Mouse (Mus musculus): ENCODE measurements around the gene Sec14l1. TPM values are rescaled to one million over a fixed set of nuclear protein-coding genes. Genes with fewer than 3 reads are reported as not detected.

Sec14l1 gene
- polyA plus RNA-seq, 1 experiment from 2014 or later, result 18.0 TPM

DNA sequence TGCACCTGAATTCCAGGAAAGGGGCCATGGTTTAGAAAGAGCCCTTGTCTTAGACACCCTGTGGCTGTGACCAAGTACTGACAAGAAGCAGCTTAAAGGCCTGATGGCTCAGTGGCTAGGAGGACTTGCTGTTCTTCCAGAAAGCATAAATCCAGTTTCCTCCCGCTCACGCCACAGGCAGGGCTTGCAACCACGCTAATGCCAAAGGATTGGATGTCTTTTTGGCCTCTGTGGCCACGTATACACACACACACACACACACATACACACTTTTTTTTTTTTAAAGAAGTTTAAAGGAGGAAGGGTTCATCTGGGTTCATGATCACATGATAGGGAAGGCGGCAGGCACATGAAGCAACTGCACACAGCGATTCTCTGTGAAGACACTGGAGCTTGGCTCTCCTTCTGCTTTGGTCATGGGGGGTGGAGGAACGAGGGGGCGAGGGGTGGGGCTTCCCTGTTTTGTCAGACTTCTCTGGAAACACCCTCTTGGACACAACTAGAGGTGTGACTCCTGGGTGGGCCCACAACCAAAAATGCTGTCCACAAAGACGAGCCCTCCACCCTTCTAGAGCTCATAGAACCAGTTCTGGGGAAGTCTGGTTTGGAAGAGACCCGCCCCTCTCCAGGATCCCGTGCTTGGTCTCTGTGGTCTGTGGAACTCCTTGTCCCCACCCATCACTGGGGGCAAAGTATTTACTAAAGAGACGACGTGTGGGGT is 26.5 kb upstream of the Sec14l1 start:
- Histone ChIP-seq H3K27ac (replicated peaks) (no peak overlapping the region), H3K4me2 (no peak overlapping the region), H3K9me3 (replicated peaks) (no peaks in the 10 kb centered on the region), H3K27me3 (peaks cover 11% of the 10 kb centered on the region; the same call in 1 of the 2 replicates), H3K9ac (no peak overlapping the region), H3K4me3 (replicated peaks) (no peak overlapping the region), H3K4me1 (replicated peaks) (peaks cover 23% of the 10 kb centered on the region; the same call in 1 of the 2 replicates), H3K36me3 (replicated peaks) (no peaks in the 10 kb centered on the region)
- WGBS (ENCODE audit: insufficient replicate concordance), result 52% methylated on average over 13 of the region's 13 CpGs
- ATAC-seq (ENCODE audit: insufficient read depth), result no peak

DNA sequence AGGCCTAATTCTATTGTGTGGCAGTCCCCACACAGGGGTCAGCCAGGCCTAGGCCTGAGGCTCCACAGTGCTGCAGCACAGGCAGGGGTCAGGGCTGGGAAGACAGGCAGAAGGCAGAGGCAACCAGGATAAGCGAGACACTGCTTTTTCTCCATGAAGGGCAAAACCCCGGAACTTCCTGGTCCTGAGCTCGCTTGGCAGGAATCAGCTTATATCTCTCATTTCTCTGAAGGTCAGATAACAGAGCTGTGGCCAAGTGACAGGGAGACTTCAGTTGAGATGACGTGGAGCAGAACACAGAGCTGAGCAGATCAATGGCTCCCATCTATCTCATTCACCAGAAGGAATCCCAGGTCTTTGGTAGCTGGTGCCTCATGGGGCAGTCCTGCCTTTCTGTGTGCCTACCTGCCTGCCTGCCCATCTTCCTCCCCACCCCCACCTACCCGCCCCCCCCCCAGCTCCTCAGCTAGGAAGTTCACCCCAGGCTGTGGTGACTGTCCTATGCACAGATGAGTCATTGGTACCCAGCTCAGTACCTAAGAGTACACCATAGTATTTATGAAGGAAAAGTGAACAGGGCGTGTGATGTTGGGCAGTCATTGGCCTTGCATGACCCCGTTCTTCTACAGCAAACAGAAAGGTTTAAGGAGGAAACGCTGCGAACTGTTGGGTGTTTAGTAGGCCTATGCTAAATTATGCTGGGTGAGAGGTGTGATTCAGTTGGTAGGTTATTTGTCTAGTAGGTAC is 25.1 kb upstream of the Sec14l1 start:
- Histone ChIP-seq H3K4me1 (replicated peaks) (peaks cover 17% of the 10 kb centered on the region; the same call in 1 of the 2 replicates), H3K9ac (no peak overlapping the region), H3K9me3 (replicated peaks) (no peaks in the 10 kb centered on the region), H3K27me3 (peaks cover 23% of the 10 kb centered on the region), H3K4me3 (replicated peaks) (no peak overlapping the region), H3K36me3 (replicated peaks) (no peaks in the 10 kb centered on the region), H3K27ac (replicated peaks) (no peak overlapping the region), H3K4me2 (no peak overlapping the region)
- ATAC-seq (ENCODE audit: insufficient read depth), result no peak
- 58% methylated on average over 9 of the region's 9 CpGs for WGBS (ENCODE audit: insufficient replicate concordance)

DNA sequence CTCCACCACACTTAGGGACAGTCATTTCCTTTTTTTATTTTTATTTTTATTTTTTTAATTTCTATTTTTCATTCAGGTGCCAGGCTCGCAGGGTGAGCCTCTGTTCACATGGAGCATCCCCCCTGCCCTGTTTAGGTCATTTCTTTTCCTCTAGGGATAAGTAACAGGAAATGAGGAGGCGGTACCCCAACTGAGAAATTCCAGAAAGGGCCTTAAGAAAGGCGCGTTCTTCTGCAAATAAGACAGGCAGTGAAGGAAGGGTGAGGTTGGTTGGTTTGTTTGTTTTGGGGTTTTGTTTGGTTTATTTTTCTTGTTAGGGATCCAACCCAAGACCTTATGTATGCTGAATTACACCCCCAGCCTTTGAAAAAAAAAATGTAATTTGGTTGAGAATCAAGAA is 23.6 kb upstream of the Sec14l1 start:
- no peak for ATAC-seq (ENCODE audit: insufficient read depth)
- Histone ChIP-seq H3K9me3 (replicated peaks) (no peaks in the 10 kb centered on the region), H3K36me3 (replicated peaks) (no peaks in the 10 kb centered on the region), H3K4me2 (no peak overlapping the region), H3K27ac (replicated peaks) (no peak overlapping the region), H3K4me1 (replicated peaks) (peaks cover 17% of the 10 kb centered on the region; the same call in 1 of the 2 replicates), H3K9ac (no peak overlapping the region), H3K4me3 (replicated peaks) (no peak overlapping the region), H3K27me3 (peaks cover 28% of the 10 kb centered on the region)
- 52% methylated on average over 4 of the region's 4 CpGs for WGBS (ENCODE audit: insufficient replicate concordance)

DNA sequence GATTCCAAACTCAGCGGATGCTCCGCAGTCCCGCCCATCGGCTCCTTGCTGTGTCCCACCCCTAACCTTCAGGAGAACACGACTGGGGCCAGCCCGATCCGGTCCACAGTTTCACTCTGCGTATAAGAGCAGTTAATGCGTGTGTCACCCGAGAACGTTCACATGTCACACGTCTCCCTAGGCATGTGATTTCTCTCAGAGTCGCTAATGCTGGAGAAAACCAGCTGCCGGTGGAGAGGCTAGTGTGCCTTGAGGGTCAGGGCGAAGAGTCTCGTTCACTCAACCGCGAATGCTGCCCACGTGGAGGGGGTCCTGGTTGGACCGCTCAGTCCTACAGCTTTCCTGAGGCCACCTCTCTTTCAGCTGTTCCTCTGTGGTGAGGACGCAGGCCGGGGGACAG is 23.1 kb upstream of the Sec14l1 start:
- no peaks in the 10 kb centered on the region for H3K36me3 ChIP-seq (replicated peaks)
- WGBS (ENCODE audit: insufficient replicate concordance), result 28% methylated on average over 22 of the region's 22 CpGs
- ATAC-seq (ENCODE audit: insufficient read depth), result no peak
- H3K4me1 ChIP-seq (replicated peaks), result peaks cover 17% of the 10 kb centered on the region; the same call in 1 of the 2 replicates
- no peak overlapping the region for H3K27ac ChIP-seq (replicated peaks)
- H3K27me3 ChIP-seq, result peaks cover 28% of the 10 kb centered on the region
- H3K9me3 ChIP-seq (replicated peaks), result no peaks in the 10 kb centered on the region
- no peak overlapping the region for H3K4me3 ChIP-seq (replicated peaks)
- no peak overlapping the region for H3K9ac ChIP-seq
- H3K4me2 ChIP-seq, result no peak overlapping the region

DNA sequence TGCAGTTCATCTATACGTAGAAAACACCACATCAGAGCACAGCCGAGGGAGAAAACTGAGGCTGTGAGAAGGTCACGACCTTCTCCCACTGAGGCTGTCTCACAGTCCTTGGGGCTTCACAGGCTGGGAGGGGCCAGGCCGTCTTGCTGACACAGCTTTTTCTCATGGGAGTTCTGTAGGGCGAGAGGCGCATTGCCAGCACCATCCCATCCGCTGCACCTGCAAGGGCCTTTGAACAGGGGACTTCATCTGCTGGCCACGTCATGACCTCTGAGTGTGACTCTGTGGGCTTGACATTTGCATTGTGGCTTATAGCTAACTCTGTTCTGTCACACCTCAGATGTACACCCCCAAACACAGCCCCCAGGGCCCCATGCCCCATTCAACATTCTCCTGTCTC is 22.3 kb upstream of the Sec14l1 start:
- ATAC-seq (ENCODE audit: insufficient read depth), result no peak
- H3K4me1 ChIP-seq (replicated peaks), result peaks cover 11% of the 10 kb centered on the region; the same call in 1 of the 2 replicates
- no peak overlapping the region for H3K4me3 ChIP-seq (replicated peaks)
- H3K36me3 ChIP-seq (replicated peaks), result no peaks in the 10 kb centered on the region
- no peak overlapping the region for H3K4me2 ChIP-seq
- 54% methylated on average over 8 of the region's 8 CpGs for WGBS (ENCODE audit: insufficient replicate concordance)
- peaks cover 28% of the 10 kb centered on the region for H3K27me3 ChIP-seq
- no peak overlapping the region for H3K9ac ChIP-seq
- no peaks in the 10 kb centered on the region for H3K9me3 ChIP-seq (replicated peaks)
- H3K27ac ChIP-seq (replicated peaks), result no peak overlapping the region

DNA sequence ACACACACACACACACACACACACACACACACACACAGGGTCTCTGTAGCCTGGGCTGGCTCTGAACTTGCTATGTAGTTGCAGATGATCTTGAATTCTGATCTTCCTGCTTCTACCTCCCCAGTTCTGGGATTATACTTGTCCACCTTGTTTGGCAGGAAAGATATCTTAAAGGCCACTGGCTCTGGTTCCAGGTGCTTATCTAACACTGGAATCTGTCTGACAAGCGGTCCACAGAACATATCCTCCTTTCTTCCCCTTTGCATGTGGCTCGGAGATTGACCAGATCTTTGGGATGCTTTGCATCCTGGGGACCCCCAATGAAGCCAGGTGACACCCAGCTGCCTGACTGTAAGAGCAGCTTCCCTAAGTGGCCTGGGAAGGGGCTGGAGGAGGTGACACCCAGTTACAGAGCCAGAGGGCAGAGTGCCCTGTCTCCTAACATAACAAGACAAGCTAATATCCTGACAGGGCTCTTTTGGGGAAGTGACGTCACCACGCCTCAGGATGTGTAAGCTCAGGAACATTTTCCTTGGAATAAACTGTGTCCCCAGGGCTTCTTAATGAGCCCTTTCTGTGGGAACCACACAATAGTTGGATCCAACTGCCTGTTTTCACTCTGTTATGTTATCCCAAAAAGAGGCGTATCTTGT is 20.9 kb upstream of the Sec14l1 start:
- no peak for ATAC-seq (ENCODE audit: insufficient read depth)
- 36% methylated on average over 5 of the region's 5 CpGs for WGBS (ENCODE audit: insufficient replicate concordance)

DNA sequence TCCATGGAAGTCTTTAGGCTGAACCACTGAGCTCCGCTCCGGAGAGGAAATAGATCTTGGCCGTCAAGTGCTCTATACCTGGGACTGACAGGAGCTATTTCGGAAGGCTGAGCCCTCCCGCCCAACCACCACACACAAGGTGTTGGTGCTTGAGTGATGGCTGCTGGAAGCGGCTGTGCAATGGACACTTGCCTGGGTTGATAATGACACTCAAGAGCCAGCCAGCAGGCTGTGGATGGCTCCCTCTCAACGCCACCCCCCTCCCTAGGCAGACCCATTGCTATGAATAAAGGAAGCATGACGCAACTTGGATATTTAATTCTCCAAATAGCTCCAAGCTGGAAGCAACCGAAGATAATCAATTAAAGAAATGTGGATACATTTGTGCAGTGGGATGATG is 20.3 kb upstream of the Sec14l1 start:
- WGBS (ENCODE audit: insufficient replicate concordance), result 70% methylated on average over 9 of the region's 9 CpGs
- H3K9me3 ChIP-seq (replicated peaks), result no peaks in the 10 kb centered on the region
- H3K36me3 ChIP-seq (replicated peaks), result no peaks in the 10 kb centered on the region
- ATAC-seq (ENCODE audit: insufficient read depth), result no peak
- H3K9ac ChIP-seq, result no peak overlapping the region
- H3K4me2 ChIP-seq, result no peak overlapping the region
- H3K4me1 ChIP-seq (replicated peaks), result peaks cover 4% of the 10 kb centered on the region; the same call in 1 of the 2 replicates
- peaks cover 28% of the 10 kb centered on the region for H3K27me3 ChIP-seq
- no peak overlapping the region for H3K4me3 ChIP-seq (replicated peaks)
- no peak overlapping the region for H3K27ac ChIP-seq (replicated peaks)

More for the DNA sequence above, 20.9 kb upstream of the Sec14l1 start:
- no peak overlapping the region for H3K4me3 ChIP-seq (replicated peaks)
- peaks cover 28% of the 10 kb centered on the region for H3K27me3 ChIP-seq
- H3K4me1 ChIP-seq (replicated peaks), result peaks cover 4% of the 10 kb centered on the region; the same call in 1 of the 2 replicates
- no peak overlapping the region for H3K9ac ChIP-seq
- H3K27ac ChIP-seq (replicated peaks), result no peak overlapping the region
- H3K36me3 ChIP-seq (replicated peaks), result no peaks in the 10 kb centered on the region
- H3K9me3 ChIP-seq (replicated peaks), result no peaks in the 10 kb centered on the region
- no peak overlapping the region for H3K4me2 ChIP-seq

DNA sequence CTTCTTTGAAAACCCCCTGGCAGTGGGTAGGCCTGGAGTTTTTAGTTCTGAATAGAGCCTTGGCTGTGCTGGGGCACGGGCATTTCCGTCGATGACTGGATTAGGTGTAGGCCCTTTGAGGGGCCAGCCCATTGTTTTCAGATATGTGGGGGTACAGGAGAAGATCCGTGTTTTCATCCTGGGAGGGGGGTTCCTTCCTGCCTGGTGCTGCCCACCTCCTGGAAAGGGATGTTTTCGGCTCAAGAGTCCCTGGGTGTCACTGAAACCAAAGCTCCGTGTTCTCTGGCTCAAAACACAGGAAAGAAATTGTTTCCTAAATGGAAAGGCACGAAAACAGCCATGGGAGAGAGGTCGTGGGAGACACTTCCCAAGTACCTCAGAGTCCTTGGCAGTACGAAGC is 17.9 kb upstream of the Sec14l1 start:
- H3K4me1 ChIP-seq (replicated peaks), result peaks cover 9% of the 10 kb centered on the region; the same call in 1 of the 2 replicates
- 45% methylated on average over 9 of the region's 9 CpGs for WGBS (ENCODE audit: insufficient replicate concordance)
- no peak overlapping the region for H3K4me3 ChIP-seq (replicated peaks)
- no peak for ATAC-seq (ENCODE audit: insufficient read depth)
- no peak overlapping the region for H3K4me2 ChIP-seq
- peaks cover 23% of the 10 kb centered on the region for H3K27me3 ChIP-seq
- H3K36me3 ChIP-seq (replicated peaks), result no peaks in the 10 kb centered on the region
- no peak overlapping the region for H3K27ac ChIP-seq (replicated peaks)
- H3K9ac ChIP-seq, result no peak overlapping the region
- H3K9me3 ChIP-seq (replicated peaks), result no peaks in the 10 kb centered on the region

DNA sequence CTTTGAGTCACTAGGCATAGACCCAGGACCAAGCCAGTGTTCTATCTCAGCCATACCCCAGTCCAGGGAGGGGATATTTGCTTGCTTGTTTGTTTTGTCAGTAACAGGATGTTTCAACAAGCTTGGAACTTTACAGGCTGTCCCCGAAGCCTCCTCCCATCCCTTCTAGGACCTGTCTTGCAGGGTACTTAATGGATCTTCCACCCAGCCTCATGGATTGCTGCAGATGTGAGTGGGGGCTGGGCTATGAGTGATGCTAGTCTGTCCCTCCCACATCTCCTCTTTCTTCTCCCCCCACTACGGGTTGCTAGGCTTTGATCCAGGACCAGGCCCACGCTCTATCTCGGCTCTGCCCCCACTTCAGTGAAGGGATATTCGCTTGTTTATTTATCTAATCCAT is 16.8 kb upstream of the Sec14l1 start:
- no peak for ATAC-seq (ENCODE audit: insufficient read depth)
- Histone ChIP-seq H3K4me2 (no peak overlapping the region), H3K27ac (replicated peaks) (no peak overlapping the region), H3K4me3 (replicated peaks) (no peak overlapping the region), H3K27me3 (peaks cover 18% of the 10 kb centered on the region; the same call in 1 of the 2 replicates), H3K4me1 (replicated peaks) (0 out of 2 replicates have a peak, but pooled peaks cover 5% of the 10 kb centered on the region), H3K36me3 (replicated peaks) (no peaks in the 10 kb centered on the region), H3K9ac (no peak overlapping the region), H3K9me3 (replicated peaks) (no peaks in the 10 kb centered on the region)
- WGBS (ENCODE audit: insufficient replicate concordance), result 42% methylated on average over 5 of the region's 5 CpGs

DNA sequence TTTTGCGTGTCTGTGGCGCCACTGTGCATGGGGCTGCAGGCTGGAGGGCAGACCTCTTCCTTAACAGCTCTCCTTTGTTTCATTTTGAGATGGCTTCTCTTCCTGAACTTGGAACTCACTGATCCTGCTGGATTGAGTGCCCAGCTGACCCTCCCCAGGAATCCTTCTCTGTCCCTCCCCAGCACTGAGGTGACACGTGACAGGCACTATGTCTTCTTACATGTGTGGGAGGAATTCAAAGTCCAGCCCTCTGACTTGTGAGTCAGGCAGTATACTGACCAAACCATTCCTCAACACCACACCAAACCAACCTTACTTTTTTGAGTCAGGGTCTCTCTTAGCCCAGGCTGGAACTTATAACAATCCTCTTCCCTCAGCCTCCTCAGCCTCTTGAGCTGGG is 16.2 kb upstream of the Sec14l1 start:
- no peaks in the 10 kb centered on the region for H3K9me3 ChIP-seq (replicated peaks)
- no peak for ATAC-seq (ENCODE audit: insufficient read depth)
- H3K27ac ChIP-seq (replicated peaks), result no peak overlapping the region
- H3K4me3 ChIP-seq (replicated peaks), result no peak overlapping the region
- 41% methylated on average over 3 of the region's 3 CpGs for WGBS (ENCODE audit: insufficient replicate concordance)
- H3K4me1 ChIP-seq (replicated peaks), result 0 out of 2 replicates have a peak, but pooled peaks cover 5% of the 10 kb centered on the region
- peaks cover 14% of the 10 kb centered on the region; the same call in 1 of the 2 replicates for H3K27me3 ChIP-seq
- no peak overlapping the region for H3K4me2 ChIP-seq
- H3K9ac ChIP-seq, result no peak overlapping the region
- H3K36me3 ChIP-seq (replicated peaks), result no peaks in the 10 kb centered on the region

DNA sequence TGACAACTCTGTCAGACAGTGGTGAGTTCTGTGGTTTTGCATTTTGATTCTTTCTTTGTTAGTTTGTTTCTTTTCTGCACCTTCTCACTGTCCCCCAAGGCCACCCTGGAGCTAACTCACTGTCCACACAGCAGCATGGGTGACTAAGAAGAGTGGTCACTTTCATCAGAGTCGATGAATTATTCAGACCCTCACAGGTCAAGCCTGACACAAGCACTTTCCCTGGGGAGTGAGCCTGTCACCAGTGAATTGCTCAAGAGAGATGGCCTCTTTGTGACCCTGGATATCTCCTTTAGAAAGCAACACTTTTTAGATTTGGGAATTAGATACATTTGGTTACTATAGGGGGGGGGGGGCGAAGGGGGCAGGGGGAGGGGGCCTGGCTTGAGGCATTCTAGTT is 15.6 kb upstream of the Sec14l1 start:
- Histone ChIP-seq H3K36me3 (replicated peaks) (no peaks in the 10 kb centered on the region), H3K9me3 (replicated peaks) (no peaks in the 10 kb centered on the region), H3K4me2 (no peak overlapping the region), H3K4me3 (replicated peaks) (no peak overlapping the region), H3K27ac (replicated peaks) (no peak overlapping the region), H3K27me3 (peaks cover 8% of the 10 kb centered on the region; the same call in 1 of the 2 replicates), H3K9ac (no peak overlapping the region), H3K4me1 (replicated peaks) (0 out of 2 replicates have a peak, but pooled peaks cover 5% of the 10 kb centered on the region)
- ATAC-seq (ENCODE audit: insufficient read depth), result no peak
- 42% methylated on average over 2 of the region's 2 CpGs for WGBS (ENCODE audit: insufficient replicate concordance)
